Mouse (Mus musculus): Measurements from ENCODE around the gene Cryba4. TPM values are rescaled to one million over a fixed set of nuclear protein-coding genes. Genes with fewer than 3 reads are reported as not detected.

Gene Cryba4
- polyA plus RNA-seq, 1 experiment from 2014 or later = 1.5 TPM

DNA sequence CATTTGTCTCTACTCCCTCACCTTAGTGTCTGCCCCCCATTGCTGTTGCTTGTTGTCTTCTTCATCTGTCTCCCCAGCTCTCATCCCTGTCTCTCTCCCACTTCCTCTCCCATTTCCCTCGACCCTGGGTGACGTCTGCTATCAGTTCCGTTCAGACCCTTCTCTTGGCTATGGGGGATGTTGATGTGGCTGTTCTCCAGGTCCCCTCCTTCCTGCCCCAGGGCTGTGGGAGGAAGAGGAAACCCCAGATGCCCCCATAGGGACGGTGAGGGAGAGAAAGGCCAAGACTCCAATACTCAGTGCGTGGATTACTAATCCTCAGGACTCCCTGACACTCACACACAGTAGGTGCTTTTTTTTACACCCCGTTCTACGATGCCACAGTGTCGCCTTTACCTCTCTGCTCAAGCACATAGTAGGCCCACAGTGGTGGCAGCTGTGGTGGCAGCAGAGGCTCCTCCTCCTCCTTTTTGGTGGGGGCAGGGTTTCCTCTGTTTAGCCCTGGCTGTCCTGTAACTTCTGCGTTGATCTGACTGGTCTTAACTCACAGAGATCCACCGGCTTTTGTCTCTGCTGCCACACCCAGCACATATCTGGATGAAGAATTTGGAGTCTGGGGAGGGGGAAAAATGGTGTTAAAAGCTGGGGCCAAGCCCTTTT lies 31.4 kb upstream of the Cryba4 start:
- ATAC-seq (ENCODE audit: low FRiP score, low read depth) = no peak
- no peak overlapping the region for H3K9ac ChIP-seq
- no peaks in the 10 kb centered on the region for H3K36me3 ChIP-seq
- H3K9me3 ChIP-seq = no peaks in the 10 kb centered on the region
- WGBS = 80% methylated on average over 10 of the region's 10 CpGs
- H3K27ac ChIP-seq (replicated peaks) = no peak overlapping the region
- peaks cover 4% of the 10 kb centered on the region for H3K4me1 ChIP-seq (replicated peaks)
- H3K4me3 ChIP-seq = no peak overlapping the region
- H3K4me2 ChIP-seq = no peak overlapping the region
- H3K27me3 ChIP-seq = no peaks in the 10 kb centered on the region

DNA sequence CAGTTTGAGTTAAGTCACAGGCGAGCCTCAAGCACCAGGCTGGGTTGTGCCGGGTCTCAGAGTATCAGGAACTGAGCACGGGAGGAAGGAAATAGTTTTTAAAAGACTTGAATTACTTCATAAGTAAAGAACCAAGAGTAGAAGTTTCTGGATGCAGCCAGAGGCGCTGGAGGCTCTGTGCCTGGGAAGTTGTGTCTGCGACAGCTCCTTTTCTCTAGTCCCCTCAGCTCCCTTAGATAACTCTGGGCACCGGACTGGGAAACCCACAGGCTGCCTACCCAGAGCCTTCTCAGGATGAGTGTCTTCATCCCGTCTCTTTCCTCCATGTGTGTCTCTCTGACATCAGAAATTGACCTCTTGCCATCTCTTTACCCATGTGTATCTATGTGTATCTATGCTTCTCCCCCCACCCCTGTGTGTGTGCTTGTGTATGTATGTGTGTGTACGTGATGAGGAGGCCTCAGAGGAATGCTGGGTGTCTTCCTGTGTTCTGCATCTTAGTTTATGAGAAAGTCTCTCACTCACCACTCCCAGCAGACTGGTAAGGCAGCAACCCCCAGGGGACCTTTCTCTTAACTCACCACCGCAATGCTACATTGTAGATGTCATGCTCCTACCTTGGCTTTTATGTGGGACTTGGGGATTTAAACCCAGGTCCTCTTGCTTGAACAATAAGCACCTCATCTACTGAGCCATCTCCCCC lies 30.6 kb upstream of the Cryba4 start:
- no peak overlapping the region for H3K4me3 ChIP-seq
- H3K4me1 ChIP-seq (replicated peaks) = peaks cover 7% of the 10 kb centered on the region
- H3K9ac ChIP-seq = no peak overlapping the region
- no peak for ATAC-seq (ENCODE audit: low FRiP score, low read depth)
- no peak overlapping the region for H3K4me2 ChIP-seq
- WGBS = 83% methylated on average over 9 of the region's 9 CpGs
- H3K27me3 ChIP-seq = no peaks in the 10 kb centered on the region
- no peak overlapping the region for H3K27ac ChIP-seq (replicated peaks)
- no peaks in the 10 kb centered on the region for H3K9me3 ChIP-seq
- no peaks in the 10 kb centered on the region for H3K36me3 ChIP-seq

DNA sequence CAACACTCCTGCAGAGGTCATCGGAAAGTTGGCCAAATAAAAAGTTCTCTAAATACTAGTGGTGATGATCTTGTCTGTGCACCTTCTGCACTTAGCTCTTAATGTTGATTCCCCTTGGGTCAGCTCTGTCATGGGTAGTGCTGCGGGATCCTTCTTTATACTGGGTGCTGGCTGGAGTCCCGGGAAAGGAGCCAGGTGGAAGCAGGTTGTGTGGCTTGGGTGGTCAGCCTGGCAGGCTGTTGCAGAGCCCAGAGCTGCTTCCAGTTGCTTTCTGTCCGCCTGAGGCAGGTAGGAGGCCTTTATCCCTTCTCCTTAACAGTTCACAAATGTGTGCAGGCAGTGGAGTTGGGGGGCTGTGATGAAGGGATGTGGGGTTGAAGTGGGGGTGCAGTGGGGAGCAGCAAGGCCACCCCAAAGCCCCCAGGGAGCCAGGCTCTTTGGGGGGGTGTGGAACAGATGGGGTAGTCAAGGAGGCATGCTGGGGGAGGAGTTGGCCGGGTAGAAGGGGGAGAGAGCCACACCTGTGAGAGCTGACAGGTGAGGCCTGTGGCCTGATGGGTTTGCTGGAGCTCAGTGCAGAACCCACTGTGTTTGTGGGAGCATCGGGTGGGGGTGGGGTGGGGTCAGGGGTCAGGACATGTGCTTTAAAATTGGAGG lies 29.9 kb upstream of the Cryba4 start:
- no peak overlapping the region for H3K27ac ChIP-seq (replicated peaks)
- no peak overlapping the region for H3K4me3 ChIP-seq
- H3K27me3 ChIP-seq = no peaks in the 10 kb centered on the region
- no peaks in the 10 kb centered on the region for H3K36me3 ChIP-seq
- H3K9ac ChIP-seq = no peak overlapping the region
- peaks cover 13% of the 10 kb centered on the region for H3K4me1 ChIP-seq (replicated peaks)
- no peaks in the 10 kb centered on the region for H3K9me3 ChIP-seq
- 68% methylated on average over 6 of the region's 6 CpGs for WGBS
- no peak for ATAC-seq (ENCODE audit: low FRiP score, low read depth)
- no peak overlapping the region for H3K4me2 ChIP-seq

DNA sequence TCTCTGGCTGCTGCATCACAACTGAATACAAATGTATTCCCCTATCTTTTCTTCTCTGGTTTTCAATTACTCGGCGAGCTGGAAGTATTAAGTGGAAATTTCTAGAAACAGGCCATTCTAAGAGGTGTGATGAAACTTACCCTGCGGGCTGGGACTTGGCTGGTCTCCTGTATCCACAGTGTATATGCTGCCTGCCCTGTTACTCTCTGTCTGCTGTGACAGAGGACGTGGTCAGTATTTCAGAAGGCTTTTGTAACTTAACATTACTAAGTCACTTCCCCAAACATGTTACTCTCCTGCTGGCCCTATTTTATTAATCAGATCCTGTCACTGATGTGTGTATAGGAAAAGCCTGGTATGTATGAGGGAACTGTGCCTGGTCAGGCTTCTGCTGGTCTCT lies 29.4 kb upstream of the Cryba4 start:
- no peak overlapping the region for H3K27ac ChIP-seq (replicated peaks)
- H3K36me3 ChIP-seq = no peaks in the 10 kb centered on the region
- no peak overlapping the region for H3K4me3 ChIP-seq
- WGBS = 82% methylated on average over 4 of the region's 4 CpGs
- no peaks in the 10 kb centered on the region for H3K27me3 ChIP-seq
- no peak for ATAC-seq (ENCODE audit: low FRiP score, low read depth)
- H3K4me2 ChIP-seq = no peak overlapping the region
- H3K9ac ChIP-seq = no peak overlapping the region
- peaks cover 17% of the 10 kb centered on the region for H3K4me1 ChIP-seq (replicated peaks)
- H3K9me3 ChIP-seq = no peaks in the 10 kb centered on the region

DNA sequence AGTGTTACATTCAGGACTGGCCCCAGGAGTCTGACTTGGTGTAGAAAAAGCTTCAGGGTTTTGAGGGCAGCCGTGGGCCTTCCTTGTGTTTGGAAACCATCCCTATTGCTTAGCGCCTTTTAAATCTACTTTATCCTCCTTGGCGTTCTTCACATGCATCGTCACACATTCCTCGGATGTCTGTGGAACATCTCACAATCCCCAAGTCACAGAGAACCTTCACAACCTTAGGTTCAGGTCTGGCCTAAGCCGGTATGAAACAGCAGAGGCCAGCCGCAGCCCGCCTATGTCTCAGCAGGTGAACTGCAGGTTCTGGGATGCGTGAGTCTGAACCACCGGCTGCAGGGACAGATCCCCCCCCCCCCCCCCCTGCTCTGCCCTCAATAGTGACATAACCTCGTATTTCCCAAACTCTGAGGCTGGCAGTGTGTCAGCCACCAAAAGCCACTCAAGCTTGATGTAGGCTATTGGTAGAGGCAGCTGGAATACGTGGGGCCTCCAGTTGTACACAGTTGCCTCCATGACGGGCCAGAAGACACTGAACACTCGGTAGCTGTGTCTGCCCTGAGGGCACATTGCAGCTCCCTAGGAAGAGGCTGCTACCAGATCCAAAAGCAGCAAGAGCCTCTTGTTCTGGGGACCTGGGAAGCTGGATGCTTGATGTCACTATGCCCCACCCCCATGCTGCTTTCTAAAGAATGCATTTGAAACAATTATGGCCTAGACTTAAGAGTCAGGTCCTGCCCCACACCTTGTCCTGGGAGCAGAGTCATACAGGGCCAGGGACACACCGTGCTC lies 28.7 kb upstream of the Cryba4 start:
- ATAC-seq (ENCODE audit: low FRiP score, low read depth) = no peak
- Histone ChIP-seq H3K9ac (no peak overlapping the region), H3K27me3 (no peaks in the 10 kb centered on the region), H3K4me1 (replicated peaks) (peaks cover 17% of the 10 kb centered on the region), H3K4me3 (no peak overlapping the region), H3K36me3 (no peaks in the 10 kb centered on the region), H3K27ac (replicated peaks) (no peak overlapping the region), H3K9me3 (no peaks in the 10 kb centered on the region), H3K4me2 (no peak overlapping the region)
- 58% methylated on average over 15 of the region's 15 CpGs for WGBS

DNA sequence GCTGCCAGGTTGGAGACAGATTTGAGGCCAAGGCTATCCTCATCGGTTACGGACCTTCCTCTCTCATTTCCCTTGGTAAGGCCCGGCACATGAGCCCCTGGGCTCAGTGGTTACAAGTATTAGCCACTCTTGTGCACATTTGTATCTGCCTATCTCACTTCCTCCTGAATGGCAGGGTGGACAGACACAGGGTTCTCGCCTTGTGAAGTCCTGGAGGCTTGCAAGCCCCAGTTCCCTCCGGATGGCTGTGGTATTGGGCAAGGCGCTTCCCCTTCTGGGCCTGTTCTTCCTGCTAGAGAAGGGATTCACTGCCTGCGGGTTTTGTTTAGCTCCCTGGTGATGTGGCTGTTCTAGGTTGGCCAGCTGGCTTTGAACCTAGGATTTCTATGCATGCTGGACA lies 27.8 kb upstream of the Cryba4 start:
- Histone ChIP-seq H3K9me3 (no peaks in the 10 kb centered on the region), H3K27me3 (no peaks in the 10 kb centered on the region), H3K36me3 (no peaks in the 10 kb centered on the region), H3K9ac (no peak overlapping the region; the same call in 1 of the 2 replicates), H3K27ac (replicated peaks) (no peak overlapping the region), H3K4me2 (no peak overlapping the region), H3K4me3 (no peak overlapping the region), H3K4me1 (replicated peaks) (peaks cover 22% of the 10 kb centered on the region)
- WGBS = 85% methylated on average over 7 of the region's 7 CpGs
- no peak for ATAC-seq (ENCODE audit: low FRiP score, low read depth)

DNA sequence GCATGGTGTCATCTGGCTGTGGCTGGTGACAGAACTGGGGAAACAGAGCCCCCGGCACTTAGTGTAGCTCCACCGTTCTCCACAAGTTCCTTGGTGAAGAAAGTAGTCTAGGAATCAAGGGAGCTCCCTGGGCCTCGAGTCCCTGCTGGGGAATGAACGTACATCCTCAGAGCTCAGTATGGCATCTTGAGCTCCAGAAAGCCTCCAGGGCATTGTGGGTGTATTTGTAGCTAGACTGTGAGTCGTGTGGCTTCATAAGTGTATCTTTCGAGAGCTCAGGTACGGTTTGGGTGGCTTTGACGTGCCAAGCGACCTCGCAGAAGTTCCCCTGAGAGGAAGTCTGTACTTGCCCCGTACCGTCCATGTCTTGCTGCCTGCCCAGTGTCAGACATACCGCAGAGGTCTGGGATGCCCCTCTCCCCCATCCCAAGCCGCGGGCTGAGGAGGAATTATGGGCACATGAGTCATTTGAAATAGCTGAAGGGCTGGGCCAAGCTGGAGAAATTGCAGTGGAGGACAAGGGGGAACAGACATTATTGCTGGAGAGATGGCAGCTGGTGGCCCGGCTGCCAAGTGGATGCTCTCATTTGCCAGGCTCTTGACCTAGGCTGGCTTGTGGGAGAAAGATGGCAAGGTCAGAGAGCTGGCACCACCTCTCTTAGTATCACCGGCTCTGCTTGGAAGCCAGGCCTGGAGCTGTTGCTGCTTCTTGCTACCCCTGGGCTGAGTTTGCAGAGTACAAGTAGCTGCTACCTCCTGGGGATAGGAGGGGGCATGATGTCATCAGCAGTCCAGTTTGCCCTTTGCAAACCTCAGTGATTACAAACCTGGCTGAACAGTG lies 27.1 kb upstream of the Cryba4 start:
- Histone ChIP-seq H3K27me3 (no peaks in the 10 kb centered on the region), H3K4me1 (replicated peaks) (peaks cover 22% of the 10 kb centered on the region), H3K4me3 (no peak overlapping the region), H3K9me3 (no peaks in the 10 kb centered on the region), H3K4me2 (no peak overlapping the region), H3K36me3 (no peaks in the 10 kb centered on the region), H3K9ac (no peak overlapping the region), H3K27ac (replicated peaks) (no peak overlapping the region)
- ATAC-seq (ENCODE audit: low FRiP score, low read depth) = no peak
- WGBS = 90% methylated on average over 17 of the region's 17 CpGs

DNA sequence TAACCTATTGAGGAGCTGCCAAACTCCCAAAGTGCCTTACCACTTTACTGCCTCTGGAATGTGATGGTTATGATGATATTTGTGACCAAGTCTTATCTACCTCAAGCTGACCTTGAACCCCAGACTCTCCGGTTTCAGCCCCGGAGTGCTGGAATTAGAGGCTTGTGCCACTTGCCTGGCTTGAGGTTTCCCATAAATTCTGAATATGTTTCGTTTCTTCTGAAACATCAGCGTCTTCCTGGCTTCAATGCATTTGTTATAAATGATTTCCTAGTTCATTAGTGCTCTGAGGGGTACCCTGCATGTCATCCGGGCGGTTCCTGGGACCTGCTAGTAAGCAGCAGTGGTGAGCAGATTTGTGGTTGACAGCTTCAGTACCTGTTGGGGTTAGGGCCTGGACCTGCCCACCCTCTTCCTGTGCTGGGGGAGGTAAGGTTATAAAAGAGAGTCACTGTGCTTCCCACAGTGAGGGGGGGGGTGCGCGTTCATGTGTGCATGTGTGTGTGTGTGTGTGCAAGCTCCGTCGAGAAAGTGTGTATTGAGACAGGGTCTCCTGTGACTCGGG lies 25.7 kb upstream of the Cryba4 start:
- no peak for ATAC-seq (ENCODE audit: low FRiP score, low read depth)
- 85% methylated on average over 11 of the region's 11 CpGs for WGBS
- Histone ChIP-seq H3K36me3 (no peaks in the 10 kb centered on the region), H3K27ac (replicated peaks) (no peak overlapping the region), H3K4me3 (no peak overlapping the region), H3K9me3 (no peaks in the 10 kb centered on the region), H3K4me2 (peak overlapping the region; percentile 85), H3K4me1 (replicated peaks) (peaks cover 22% of the 10 kb centered on the region), H3K27me3 (no peaks in the 10 kb centered on the region), H3K9ac (no peak overlapping the region)

DNA sequence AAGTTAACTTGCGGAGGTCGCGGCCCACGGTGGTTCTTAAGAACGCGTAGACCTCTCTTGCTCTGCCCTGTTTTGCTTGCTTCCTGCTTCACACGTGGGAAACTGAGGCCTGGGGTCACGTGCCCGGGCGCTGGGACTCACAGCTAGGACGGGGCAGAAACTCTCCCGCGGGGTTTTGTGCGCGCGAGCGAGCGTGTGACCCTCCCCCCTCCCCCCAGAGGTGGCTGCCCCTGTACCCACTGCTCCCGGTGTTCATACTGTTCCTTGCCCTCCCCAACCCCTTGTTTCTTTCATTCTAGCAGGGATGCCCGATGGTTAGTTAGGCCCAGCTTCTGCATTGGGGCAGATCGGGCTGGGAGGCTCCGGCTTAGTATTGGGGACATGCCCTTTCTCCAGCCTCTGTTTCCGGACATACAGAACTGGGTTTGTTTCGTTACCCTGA lies 24.6 kb upstream of the Cryba4 start:
- Histone ChIP-seq H3K27ac (replicated peaks) (peak overlapping the region; percentile 61), H3K4me2 (peak overlapping the region; percentile 85), H3K4me1 (replicated peaks) (peaks cover 19% of the 10 kb centered on the region), H3K9me3 (no peaks in the 10 kb centered on the region), H3K36me3 (no peaks in the 10 kb centered on the region), H3K9ac (peak overlapping the region; percentile 56), H3K27me3 (no peaks in the 10 kb centered on the region), H3K4me3 (peak overlapping the region; percentile 52)
- under 1% methylated on average over 24 of the region's 24 CpGs for WGBS
- peak; percentile 17 for ATAC-seq (ENCODE audit: low FRiP score, low read depth)

DNA sequence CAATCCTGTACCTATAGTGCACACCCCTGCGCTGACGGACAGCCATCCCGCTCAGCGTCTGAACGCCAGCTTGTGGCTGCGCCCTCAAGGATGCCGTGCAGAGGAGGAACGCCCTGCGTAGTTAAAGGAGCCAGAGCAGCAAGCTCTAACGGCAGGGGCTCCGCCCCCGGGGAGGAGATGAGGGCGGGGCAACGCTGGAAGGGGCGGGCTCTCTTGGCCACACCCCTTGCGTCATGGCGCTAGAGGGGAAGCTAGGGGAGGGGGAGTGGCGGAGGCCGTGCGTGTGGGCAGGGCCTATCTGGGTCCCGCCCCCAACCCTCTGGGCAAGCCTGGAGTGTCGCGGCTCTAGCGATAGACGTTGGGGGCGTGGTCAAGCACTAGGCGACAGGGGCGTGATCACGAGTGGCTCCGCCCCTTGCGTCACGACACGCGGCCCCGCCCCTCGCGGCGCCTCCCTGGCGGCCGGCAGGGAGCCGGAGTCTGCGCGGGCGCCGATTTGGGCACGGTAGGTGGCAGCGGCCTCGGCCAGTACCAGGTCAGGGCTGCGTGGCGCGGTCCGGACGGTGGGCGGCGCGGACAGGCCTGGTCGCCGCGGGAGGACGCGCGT lies 24.1 kb upstream of the Cryba4 start, which contains the start of gene Tpst2:
Gene Tpst2, plus strand, starts transcription at position 425 of the 607 bp plus-strand sequence.
- Histone ChIP-seq H3K9ac (peak within 1 kb of the TSS; percentile 62), H3K4me2 (peak within 1 kb of the TSS; percentile 85), H3K4me3 (peak within 1 kb of the TSS; percentile 52), H3K27ac (replicated peaks) (peak within 1 kb of the TSS; percentile 83), H3K9me3 (no peaks in the 10 kb centered on the region), H3K36me3 (no peaks in the 10 kb centered on the region), H3K4me1 (replicated peaks) (peaks cover 21% of the 10 kb centered on the region), H3K27me3 (no peaks in the 10 kb centered on the region)
- ATAC-seq (ENCODE audit: low FRiP score, low read depth) = peak; percentile 94
- WGBS = under 1% methylated on average over 56 of the region's 62 CpGs
